Mouse (Mus musculus) spleen, adult 2 months (tissue): ENCODE measurements around the gene Bap1. TPM values are rescaled to one million over a fixed set of nuclear protein-coding genes. Genes with fewer than 3 reads are reported as not detected.

Experiments
- DNase-seq, 2 experiments: peaks; one replicate each; pipeline versions ENCODE4 v3.0.0 to v3.0.0-alpha.2; 2012 to 2021; ENCODE audit warnings: low spot score in 2 of 2, low read depth in 1 of 2
- H3K27ac ChIP-seq: fragments of 200-500 bp; 2 replicates; pipeline ENCODE4 v1.5.1; 2012; ENCODE audit warnings: low read length, inconsistent platforms; ENCODE audit not compliant: insufficient read depth
- H3K27me3 ChIP-seq: fragments of 200-500 bp; 2 replicates; pipeline ENCODE4 v1.6.1; 2012; ENCODE audit warnings: mild to moderate bottlenecking, moderate library complexity, low read length, inconsistent platforms; ENCODE audit not compliant: control insufficient read depth, insufficient read depth
- H3K36me3 ChIP-seq: fragments of 200-500 bp; 2 replicates; pipeline ENCODE4 v1.6.1; 2012; ENCODE audit warnings: mild to moderate bottlenecking, low read length, inconsistent platforms; ENCODE audit not compliant: control insufficient read depth, insufficient read depth
- H3K4me1 ChIP-seq: fragments of 200-500 bp; 2 replicates; pipeline ENCODE4 v1.6.1; 2011; ENCODE audit warnings: inconsistent platforms; ENCODE audit not compliant: control insufficient read depth, insufficient read depth, insufficient read length
- H3K4me3 ChIP-seq: fragments of 200-500 bp; 2 replicates; pipeline ENCODE4 v1.5.1; 2011; ENCODE audit warnings: mild to moderate bottlenecking, inconsistent platforms; ENCODE audit not compliant: insufficient read depth, insufficient read length; ENCODE audit errors: extremely low read depth
- CTCF ChIP-seq: fragments of 200-500 bp; IDR thresholded peaks from 2 replicates; pipeline ENCODE4 v1.5.1; 2011; ENCODE audit warnings: mild to moderate bottlenecking, inconsistent platforms; ENCODE audit not compliant: insufficient read depth, insufficient read length, insufficient replicate concordance; ENCODE audit errors: extremely low read depth
- POLR2A ChIP-seq: fragments of 200-500 bp; IDR thresholded peaks from 2 replicates; pipeline ENCODE4 v1.6.1; 2011; ENCODE audit warnings: low read depth, low read length, inconsistent platforms
- WGBS: fragments of 180-500 bp; shearing (Covaris S2); methylation state at CpG from one replicate; pipeline ENCODE4 v1.1.7; 2018; 5-methylcytosine and 5-hydroxymethylcytosine counted together
- polyA plus RNA-seq: library from polyadenylated mRNA; depleted of rRNA; stranded (reverse); fragments of >200 nt; gene quantifications from 2 replicates; pipeline ENCODE4 v1.2.3, GENCODE M21; 2012

Bap1 gene
- polyA plus RNA-seq, 1 experiment: 31.8 TPM

DNA sequence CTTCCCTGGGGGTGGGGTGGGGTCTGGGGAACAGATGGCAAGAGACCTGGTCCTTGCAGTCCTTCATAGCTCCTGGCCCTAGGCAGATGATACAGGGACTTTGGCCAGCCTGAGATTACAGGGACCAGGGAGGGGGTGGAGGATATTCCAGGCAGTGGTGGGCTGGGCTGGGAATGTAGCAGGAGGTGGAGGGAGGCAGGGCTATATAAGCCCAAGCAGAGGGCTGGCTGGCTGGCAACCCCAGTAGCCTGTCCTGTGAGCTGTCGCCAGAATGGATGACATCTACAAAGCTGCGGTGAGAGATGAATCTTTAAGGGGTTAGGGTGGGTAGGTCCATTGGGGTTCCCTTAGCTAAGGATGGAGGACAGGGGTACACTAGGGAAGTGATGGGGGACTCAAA lies 43.2 kb upstream of the Bap1 start, which contains the start of gene Tnnc1:
TSS of gene Tnnc1 (plus strand) at position 229 of the 400 bp plus-strand sequence.
- Histone ChIP-seq H3K27ac (peak within 1 kb of the TSS; percentile 4; the same call in 1 of the 2 replicates), H3K36me3 (peaks cover 5% of the 10 kb centered on the region), H3K4me3 (peak within 1 kb of the TSS; percentile 76; the same call in 1 of the 2 replicates), H3K4me1 (peaks cover 2% of the 10 kb centered on the region; the same call in 1 of the 2 replicates), H3K27me3 (no peaks in the 10 kb centered on the region)
- 89% methylated on average over 2 of the region's 2 CpGs for WGBS
- DNase-seq: no peak
- TF ChIP-seq CTCF: no peak

DNA sequence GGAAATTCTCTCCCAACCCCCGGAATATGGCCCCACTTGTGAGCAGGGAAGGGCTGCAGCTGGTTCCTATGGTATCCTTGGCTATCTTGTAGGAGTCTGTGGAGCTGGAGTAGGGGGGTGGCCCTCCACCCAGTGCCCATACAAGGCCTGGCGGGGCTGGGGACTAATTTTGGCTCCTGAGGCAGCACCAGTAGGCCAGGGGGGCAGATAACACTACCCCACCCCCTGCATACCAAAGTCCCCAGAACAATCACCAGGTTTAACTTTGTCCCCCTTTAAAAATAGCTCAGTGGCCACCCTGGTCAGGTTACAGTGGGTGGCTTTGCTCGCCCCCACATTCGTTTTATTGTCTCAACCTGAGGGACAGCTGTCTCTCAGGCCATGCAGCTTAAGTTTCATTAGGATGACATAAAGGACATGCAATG lies 42.1 kb upstream of the Bap1 start:
- 94% methylated on average over 4 of the region's 4 CpGs for WGBS
- DNase-seq: no peak
- no peak for TF ChIP-seq POLR2A
- TF ChIP-seq CTCF: no peak
- Histone ChIP-seq H3K4me3 (no peak overlapping the region), H3K27me3 (no peaks in the 10 kb centered on the region), H3K27ac (no peak overlapping the region), H3K4me1 (peaks cover 2% of the 10 kb centered on the region; the same call in 1 of the 2 replicates), H3K36me3 (no peaks in the 10 kb centered on the region)

DNA sequence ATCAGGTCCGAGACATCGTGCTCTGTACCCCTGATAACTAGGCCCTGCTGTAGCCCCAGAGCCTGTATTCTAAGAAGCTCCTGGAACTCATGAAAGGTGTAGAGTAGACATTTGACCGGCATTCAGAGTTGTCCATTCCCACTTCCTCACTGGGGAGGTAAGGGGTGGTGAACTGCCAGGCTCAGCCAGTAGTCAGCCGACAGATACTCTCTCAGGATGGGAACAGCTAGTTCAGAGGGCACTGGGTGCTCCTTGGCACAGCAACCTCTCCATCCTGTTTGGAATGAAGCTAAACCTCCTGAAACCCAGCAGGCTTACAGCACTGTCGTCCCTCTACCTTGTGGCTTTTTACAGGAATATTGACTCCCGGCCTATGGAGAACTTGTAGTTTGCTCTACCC lies 39.4 kb upstream of the Bap1 start:
- WGBS: 91% methylated on average over 6 of the region's 6 CpGs
- H3K4me1 ChIP-seq: peaks cover 2% of the 10 kb centered on the region; the same call in 1 of the 2 replicates
- no peak overlapping the region for H3K27ac ChIP-seq
- no peak for DNase-seq
- TF ChIP-seq POLR2A (no peak), CTCF (no peak)
- no peaks in the 10 kb centered on the region for H3K36me3 ChIP-seq
- H3K4me3 ChIP-seq: no peak overlapping the region
- H3K27me3 ChIP-seq: no peaks in the 10 kb centered on the region

DNA sequence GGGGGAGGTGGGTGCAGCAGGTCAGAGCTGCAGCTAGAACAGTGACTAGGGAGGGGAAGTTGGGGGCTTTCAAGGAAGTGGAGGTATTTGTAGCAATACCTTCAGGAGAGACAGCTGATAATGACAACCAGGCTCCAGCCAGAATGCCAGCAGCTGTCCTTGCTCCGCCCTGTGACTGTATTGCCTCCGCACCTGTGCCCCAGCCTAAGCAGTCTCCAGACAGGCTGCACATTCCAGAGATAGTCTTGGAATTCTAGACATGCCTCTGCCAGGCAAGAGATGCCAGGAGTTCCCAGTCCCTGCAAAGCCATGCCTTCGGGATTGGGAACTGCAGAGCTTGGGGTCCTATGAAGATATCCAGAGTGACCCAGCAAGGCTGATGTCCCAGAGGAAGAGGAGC lies 38.8 kb upstream of the Bap1 start:
- DNase-seq: no peak
- Histone ChIP-seq H3K4me1 (no peaks in the 10 kb centered on the region; the same call in 1 of the 2 replicates), H3K36me3 (no peaks in the 10 kb centered on the region), H3K27ac (no peak overlapping the region), H3K4me3 (no peak overlapping the region), H3K27me3 (no peaks in the 10 kb centered on the region)
- 88% methylated on average over 3 of the region's 3 CpGs for WGBS
- no peak for TF ChIP-seq CTCF
- TF ChIP-seq POLR2A: no peak

DNA sequence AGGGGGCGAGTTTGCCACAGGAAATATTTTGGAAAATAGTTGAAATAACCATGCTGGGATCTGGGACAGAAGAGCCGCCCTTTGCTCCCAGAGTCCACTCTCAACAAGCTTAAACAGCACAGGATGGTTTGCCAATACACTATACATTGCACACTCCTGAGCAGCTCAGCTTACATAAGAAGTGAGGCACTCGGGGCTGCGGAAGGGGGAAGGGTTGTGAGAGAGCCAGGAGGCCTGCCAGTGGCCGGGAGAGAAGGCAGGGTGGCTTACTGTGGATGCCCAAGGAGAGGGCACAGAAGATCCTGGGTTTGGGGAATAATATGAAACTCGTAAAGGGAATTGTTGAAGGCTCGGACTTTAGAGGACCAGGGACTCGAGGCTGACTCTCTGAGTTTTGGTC lies 37.4 kb upstream of the Bap1 start:
- Histone ChIP-seq H3K4me3 (no peak overlapping the region), H3K4me1 (no peaks in the 10 kb centered on the region; the same call in 1 of the 2 replicates), H3K36me3 (no peaks in the 10 kb centered on the region), H3K27ac (no peak overlapping the region), H3K27me3 (no peaks in the 10 kb centered on the region)
- WGBS: 83% methylated on average over 8 of the region's 8 CpGs
- DNase-seq: no peak
- TF ChIP-seq CTCF (no peak), POLR2A (no peak)

DNA sequence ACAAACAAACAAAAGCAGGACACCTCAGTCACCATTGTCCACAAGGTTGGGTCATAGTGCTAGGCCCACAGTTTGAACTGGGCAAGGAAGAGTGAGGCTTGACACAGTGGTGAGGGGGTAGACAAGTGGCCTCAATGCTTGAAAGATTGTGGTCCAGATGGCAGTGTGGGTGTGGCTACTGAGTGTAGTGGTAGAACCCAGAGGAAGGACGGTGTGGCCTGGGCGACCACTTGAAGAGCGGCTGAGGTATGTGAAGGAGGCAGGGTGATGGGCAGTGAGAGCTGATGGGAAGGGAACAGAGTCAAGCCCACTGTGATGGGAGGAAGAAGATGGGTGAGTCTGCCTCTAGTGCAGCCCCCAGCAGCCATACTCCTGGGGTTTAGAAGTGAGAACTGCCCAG lies 36.6 kb upstream of the Bap1 start:
- no peak for TF ChIP-seq POLR2A
- no peak for TF ChIP-seq CTCF
- no peaks in the 10 kb centered on the region; the same call in 1 of the 2 replicates for H3K4me1 ChIP-seq
- no peaks in the 10 kb centered on the region for H3K36me3 ChIP-seq
- no peak overlapping the region for H3K4me3 ChIP-seq
- no peak overlapping the region for H3K27ac ChIP-seq
- WGBS: 66% methylated on average over 3 of the region's 3 CpGs
- H3K27me3 ChIP-seq: no peaks in the 10 kb centered on the region
- DNase-seq: no peak

DNA sequence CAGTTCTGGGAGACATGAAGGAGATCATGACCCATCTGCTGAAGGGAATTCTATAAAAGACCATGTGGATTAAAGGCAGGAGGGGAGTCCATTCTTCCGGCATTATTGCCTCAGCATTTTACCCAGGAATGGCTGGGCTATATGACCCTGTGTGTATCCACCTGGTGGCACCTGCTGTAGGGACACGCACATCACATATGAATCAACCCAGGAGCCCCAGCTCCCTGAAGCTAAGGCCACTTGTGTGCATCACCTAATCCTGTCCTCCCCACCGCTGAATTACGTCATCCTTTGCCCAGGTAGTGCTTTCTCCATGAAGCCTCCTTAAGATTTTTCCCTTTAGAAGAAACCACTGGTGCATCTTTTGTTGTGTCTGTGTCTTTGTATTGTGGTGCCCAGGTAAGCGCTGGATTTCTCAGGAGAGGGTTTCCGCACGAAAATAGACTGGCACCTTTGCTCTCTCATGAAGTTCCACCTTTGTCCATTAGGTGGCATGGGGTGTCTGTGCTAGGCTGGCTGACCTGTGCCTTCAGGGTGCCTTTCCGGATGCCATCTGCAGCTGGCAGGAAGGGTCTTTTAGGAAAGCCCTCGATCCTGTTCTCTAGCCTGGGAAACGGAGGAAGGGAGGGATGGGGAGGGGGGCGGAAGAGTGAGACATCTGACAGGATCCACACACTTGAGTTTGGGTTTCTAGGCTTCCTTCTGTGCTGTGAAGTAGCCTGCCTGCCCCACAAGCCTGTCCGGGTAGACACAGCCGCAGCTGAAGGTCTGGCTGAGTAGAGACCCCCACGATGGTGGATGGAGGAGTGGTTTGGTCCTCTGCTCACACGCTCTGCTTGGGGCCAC lies 35.9 kb upstream of the Bap1 start:
- Histone ChIP-seq H3K27ac (no peak overlapping the region; the same call in 1 of the 2 replicates), H3K36me3 (no peaks in the 10 kb centered on the region), H3K4me3 (no peak overlapping the region), H3K4me1 (no peaks in the 10 kb centered on the region; the same call in 1 of the 2 replicates), H3K27me3 (no peaks in the 10 kb centered on the region)
- DNase-seq: peak; percentile 48 to 75
- TF ChIP-seq POLR2A (no peak), CTCF (peak; percentile 88; the same call in 1 of the 2 replicates)
- WGBS: 29% methylated on average over 15 of the region's 15 CpGs
